ENCODE assay signal across 8 mouse cellular contexts in genomic region chr8:92360083-92360861, GRCm38 (mm10). TPM values are rescaled to one million over a fixed set of nuclear protein-coding genes. Genes with fewer than 3 reads are reported as not detected.
DNase-seq lines count a peak whose midpoint lies in the region; ATAC-seq and TF ChIP-seq lines count a peak whose summit lies in the region.

No protein-coding gene starts in this region.

- H3K4me2 ChIP-seq in liver, embryonic 14.5 days (ENCODE audit: low read depth), result peak overlapping the region; percentile 15; the same call in 1 of the 2 replicates

- 2% methylated on average over 72 of the region's 77 CpGs for whole genome bisulfite sequencing in liver, embryonic 14.5 days (ENCODE audit: insufficient replicate concordance)
- 4% methylated on average over 77 of the region's 77 CpGs for WGBS in small intestine, adult 2 months

- no peaks in the 10 kb centered on the region for H3K36me3 ChIP-seq in liver, embryonic 14.5 days (replicated peaks; ENCODE audit: control insufficient read depth, insufficient read depth, low read depth)
- no peaks in the 10 kb centered on the region for H3K36me3 ChIP-seq in small intestine, adult 2 months (ENCODE audit: control insufficient read depth, insufficient read depth, low read length)

- TF ChIP-seq CTCF in liver, embryonic 14.5 days (IDR thresholded peaks at IDR 0.05; ENCODE audit: low read depth), result no peak
- TF ChIP-seq CTCF in small intestine, adult 2 months (IDR thresholded peaks at IDR 0.05; ENCODE audit: extremely low read depth, insufficient read length, insufficient replicate concordance, low read depth, low read length), result no peak

- peak overlapping the region; percentile 56; the same call in 1 of the 2 replicates for H3K4me3 ChIP-seq in brown adipose tissue, adult 24 weeks (ENCODE audit: insufficient read depth, low read depth, low read length)
- no peak overlapping the region for H3K4me3 ChIP-seq in liver, embryonic 14.5 days (ENCODE audit: insufficient read depth in 1 of 2, low read depth in 2 of 2, low read length in 2 of 2)
- H3K4me3 ChIP-seq in small intestine, adult 2 months (ENCODE audit: low read depth, low read length), result peak overlapping the region; percentile 4; the same call in 1 of the 2 replicates

- no peak for TF ChIP-seq POLR2A in small intestine, adult 2 months (IDR thresholded peaks at IDR 0.05; ENCODE audit: low read depth, low read length)

- peaks cover 88% of the 10 kb centered on the region for H3K27me3 ChIP-seq in liver, embryonic 14.5 days (ENCODE audit: control insufficient read depth, insufficient read depth, low read length)
- peaks cover 84% of the 10 kb centered on the region for H3K27me3 ChIP-seq in small intestine, adult 2 months (ENCODE audit: control insufficient read depth, insufficient read depth, low read length)

- peak; percentile 40 for DNase-seq in kidney, adult 18-20 months
- DNase-seq in kidney, adult 11 months, result no peak
- DNase-seq in heart, postnatal 4 days, result peak; percentile 37
- no peak for DNase-seq in liver, embryonic 14.5 days (ENCODE audit: low read depth in 3 of 3, low spot score in 3 of 3)
- DNase-seq in thymus, postnatal 10 days (ENCODE audit: low spot score in 2 of 2), result no peak
- DNase-seq in adipocyte (ENCODE audit: low spot score), result no peak

- H3K9me3 ChIP-seq in liver, embryonic 14.5 days (ENCODE audit: control insufficient read depth, low read length), result no peaks in the 10 kb centered on the region

- H3K4me1 ChIP-seq in brown adipose tissue, adult 24 weeks (ENCODE audit: control insufficient read depth, insufficient read depth, insufficient read length, low read length), result no peaks in the 10 kb centered on the region; the same call in 1 of the 2 replicates
- no peaks in the 10 kb centered on the region; a peak in 1 of 4 replicates for H3K4me1 ChIP-seq in liver, embryonic 14.5 days (replicated peaks; ENCODE audit: control insufficient read depth in 2 of 2, insufficient read depth in 2 of 2, low read length in 1 of 2)
- peaks cover 23% of the 10 kb centered on the region for H3K4me1 ChIP-seq in small intestine, adult 2 months (ENCODE audit: control insufficient read depth, insufficient read depth, insufficient read length, low read length)

- no peak overlapping the region for H3K27ac ChIP-seq in brown adipose tissue, adult 24 weeks (replicated peaks; ENCODE audit: low read depth, low read length)
- H3K27ac ChIP-seq in liver, embryonic 14.5 days, result no peak overlapping the region
- H3K27ac ChIP-seq in small intestine, adult 2 months (ENCODE audit: insufficient read depth, low read depth, low read length), result no peak overlapping the region

- no peak for TF ChIP-seq EP300 in liver, embryonic 14.5 days (IDR thresholded peaks at IDR 0.05; ENCODE audit: low read depth)

- H3K9ac ChIP-seq in liver, embryonic 14.5 days (replicated peaks), result no peak overlapping the region

- no peak for ATAC-seq in liver, embryonic 14.5 days (ENCODE audit: insufficient read depth)

RNA-seq across cellular contexts. Expression of gene Irx5, which starts 2.8 kb away (rescaled TPM):
- polyA plus RNA-seq in brown adipose tissue, adult 24 weeks (2012; ENCODE audit: insufficient read depth, insufficient read length, missing spikeins), result 0.44 and 0.67 TPM in 2 replicates
- total RNA-seq in heart, postnatal 4 days (2021), result 10 to 100 TPM; 12.0 to 12.7 TPM
- 0.04 TPM in 2 replicates for polyA plus RNA-seq in liver, embryonic 14.5 days (2012; rRNA removed)
- not detected in 2 replicates for polyA plus RNA-seq in liver, embryonic 14.5 days (2014; fragmentation: Nextera tagmentation; extraction: Ambion mirVana)
- polyA plus RNA-seq in small intestine, adult 2 months (2012; rRNA removed), result 0.20 and 0.23 TPM in 2 replicates

Comparison
In these comparisons a context has a peak if more than half of its experiments do, and no peak if none do; other contexts are left out.
1. DNase-seq: peak in kidney, adult 18-20 months (single experiment) and heart, postnatal 4 days (single experiment); none in kidney, adult 11 months (single experiment), liver, embryonic 14.5 days (0 of 3), thymus, postnatal 10 days (0 of 2) and adipocyte (single experiment).
2. H3K4me3 ChIP-seq: peak in brown adipose tissue, adult 24 weeks (single experiment) and small intestine, adult 2 months (single experiment); none in liver, embryonic 14.5 days (0 of 2).